Mouse (Mus musculus): ENCODE results near the gene Angptl1. TPM values are rescaled to one million over a fixed set of nuclear protein-coding genes. Genes with fewer than 3 reads are reported as not detected.

Gene Angptl1
- total RNA-seq, 2 experiments from 2014 or later, result 1.2 to 1.3 TPM

DNA sequence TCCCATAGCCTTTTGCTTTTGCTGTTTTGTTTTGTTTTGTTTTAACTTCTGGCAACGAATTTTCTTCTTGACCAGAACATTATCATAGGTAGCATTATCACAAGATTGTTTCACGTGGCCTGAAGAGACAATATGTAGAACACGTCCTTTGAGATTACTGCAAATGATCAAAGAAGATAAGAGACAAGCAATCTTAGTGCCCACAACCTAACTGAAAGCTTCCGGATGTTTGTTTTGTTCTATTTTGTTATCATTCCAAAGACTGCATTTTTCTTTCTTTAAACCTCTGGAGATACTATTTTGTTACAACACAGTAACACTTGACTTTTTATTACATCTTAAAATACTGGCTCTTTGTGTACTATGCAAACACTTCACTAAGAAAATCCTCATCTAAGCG lies 31.7 kb downstream of the Angptl1 start:
- DNase-seq (ENCODE audit: low spot score in 2 of 2), result no peak

DNA sequence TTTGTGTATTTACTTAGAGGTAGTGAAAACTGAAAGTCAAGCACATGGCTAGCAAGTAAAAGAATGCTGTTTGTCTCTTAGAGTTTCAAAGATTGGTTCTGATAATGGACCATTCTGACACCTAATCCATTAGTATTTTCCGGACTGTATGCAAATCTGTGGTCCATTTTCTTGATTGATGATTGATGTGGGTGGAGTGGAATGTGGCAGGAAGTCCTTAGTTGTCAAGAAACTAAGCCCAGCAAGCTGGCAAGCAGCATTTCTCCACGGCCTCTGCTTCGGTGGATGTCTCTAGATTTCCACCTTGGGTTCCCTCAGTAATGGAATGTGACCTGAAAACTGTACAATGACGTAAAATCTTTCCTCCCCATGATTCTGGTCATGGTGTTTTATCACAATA lies 32.3 kb downstream of the Angptl1 start:
- DNase-seq (ENCODE audit: low spot score in 2 of 2), result no peak

DNA sequence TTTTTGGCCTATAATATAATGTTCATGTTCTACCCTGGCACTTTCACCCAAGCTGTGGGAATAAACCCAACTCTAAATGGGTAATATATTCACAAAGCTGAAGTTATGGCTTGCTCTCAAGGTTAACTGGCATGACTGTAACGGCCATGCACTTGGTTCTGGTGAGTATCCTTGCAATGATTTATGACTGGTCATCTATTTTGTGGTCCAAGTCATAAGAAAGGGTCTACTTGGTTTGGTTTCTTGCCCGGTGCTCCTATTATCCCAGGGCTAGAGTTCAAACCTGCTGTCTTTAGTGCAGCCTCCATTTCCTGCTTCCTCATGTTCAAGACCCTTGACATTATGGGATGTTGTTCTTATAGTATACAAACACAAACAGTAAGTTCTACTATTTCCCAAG lies 46.4 kb downstream of the Angptl1 start:
- no peak for DNase-seq (ENCODE audit: low spot score in 2 of 2)

DNA sequence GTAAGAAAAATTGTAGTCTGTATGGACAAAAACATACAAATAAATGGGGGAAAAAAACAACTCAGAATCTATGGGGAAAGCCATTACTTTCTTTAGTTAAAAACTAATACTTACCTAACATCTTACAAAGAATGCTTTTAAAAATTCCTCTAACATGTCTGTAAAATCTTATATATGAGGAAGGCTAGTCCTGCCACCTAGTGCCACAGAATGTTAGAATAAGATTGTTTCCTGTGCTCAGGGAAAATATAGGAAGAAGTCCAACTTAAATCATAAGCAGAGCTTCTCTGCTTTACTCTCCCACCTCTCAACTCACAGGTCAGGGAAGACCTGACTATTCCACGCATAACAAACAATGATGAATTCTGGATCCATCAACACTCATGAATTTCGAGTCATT lies 47.5 kb downstream of the Angptl1 start:
- DNase-seq (ENCODE audit: low spot score in 2 of 2), result no peak

DNA sequence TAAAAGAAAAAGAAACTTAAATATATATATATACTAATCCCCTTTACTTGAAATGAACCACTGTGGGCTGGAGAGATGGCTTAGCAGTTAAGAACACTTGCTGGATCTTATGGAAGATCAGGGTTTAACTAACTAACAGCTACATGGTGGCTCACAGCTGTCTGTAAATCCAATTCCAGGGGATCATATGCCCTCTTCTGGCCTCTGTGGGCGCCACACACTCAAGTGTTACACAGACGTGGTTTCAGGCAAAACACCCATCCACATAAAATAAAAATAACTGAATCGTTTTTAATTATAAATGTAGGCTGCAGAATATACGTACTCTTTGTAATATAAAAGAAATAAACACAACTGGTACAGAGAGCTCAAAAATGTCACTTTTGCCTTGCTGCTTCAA lies 50.5 kb downstream of the Angptl1 start:
- no peak for DNase-seq (ENCODE audit: low spot score in 2 of 2)

DNA sequence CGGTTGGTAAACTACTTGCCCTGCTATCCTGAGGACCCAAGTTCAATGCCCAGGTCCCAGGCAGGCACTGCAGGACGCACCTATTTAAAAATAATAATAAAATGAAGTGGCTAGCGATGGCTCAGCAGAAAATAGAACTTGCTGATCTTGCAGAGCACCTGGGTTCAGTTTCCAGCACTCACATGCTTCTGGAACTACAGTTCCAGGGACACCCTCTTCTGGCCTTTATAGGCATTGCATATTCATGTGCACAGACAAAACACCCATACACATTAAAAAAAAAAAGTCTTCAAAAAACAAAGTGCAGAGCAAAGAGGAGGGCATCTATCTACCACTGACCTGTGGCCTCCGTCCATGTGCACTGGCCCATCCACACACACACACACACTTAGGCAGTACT lies 53.2 kb downstream of the Angptl1 start:
- DNase-seq (ENCODE audit: low spot score in 2 of 2), result no peak

DNA sequence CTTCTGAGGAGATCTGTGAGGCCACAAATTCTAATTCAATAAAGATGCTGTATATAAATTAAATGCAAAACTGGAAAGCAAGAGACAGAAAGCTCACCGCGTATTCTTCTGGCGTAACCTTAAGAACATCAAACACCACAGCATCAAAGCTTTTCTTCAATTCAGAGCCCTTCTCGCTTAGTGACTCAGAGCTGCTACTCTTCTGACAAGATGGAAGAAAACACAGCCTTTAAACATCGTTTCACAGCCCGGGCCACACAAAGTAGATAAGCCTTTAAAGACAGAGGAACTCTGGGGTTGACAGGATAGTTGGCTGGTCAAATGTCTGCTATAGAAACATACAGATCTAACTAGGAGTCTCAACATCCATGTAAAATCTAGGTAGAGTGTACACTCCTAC lies 63.3 kb downstream of the Angptl1 start:
- no peak for DNase-seq (ENCODE audit: low spot score in 2 of 2)

DNA sequence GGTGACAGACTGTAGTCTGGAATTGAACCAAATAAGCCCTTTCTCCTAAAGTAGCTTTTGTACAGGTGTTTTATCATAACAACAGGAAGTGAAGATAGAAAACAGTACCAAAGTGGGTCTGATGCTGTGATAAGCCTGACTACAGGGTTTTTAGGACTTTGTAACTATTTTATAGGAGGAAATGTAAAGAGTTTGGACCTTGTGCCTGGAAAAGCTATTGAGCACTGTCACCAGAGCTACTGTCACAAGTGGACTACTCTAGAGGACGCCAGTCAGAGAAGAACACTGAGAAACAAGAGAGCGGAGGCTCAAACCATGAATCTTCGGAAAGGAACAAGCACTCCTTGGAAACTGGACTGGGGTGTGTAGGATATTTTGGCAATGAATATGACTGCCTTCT lies 65.5 kb downstream of the Angptl1 start:
- DNase-seq (ENCODE audit: low spot score in 2 of 2), result no peak

DNA sequence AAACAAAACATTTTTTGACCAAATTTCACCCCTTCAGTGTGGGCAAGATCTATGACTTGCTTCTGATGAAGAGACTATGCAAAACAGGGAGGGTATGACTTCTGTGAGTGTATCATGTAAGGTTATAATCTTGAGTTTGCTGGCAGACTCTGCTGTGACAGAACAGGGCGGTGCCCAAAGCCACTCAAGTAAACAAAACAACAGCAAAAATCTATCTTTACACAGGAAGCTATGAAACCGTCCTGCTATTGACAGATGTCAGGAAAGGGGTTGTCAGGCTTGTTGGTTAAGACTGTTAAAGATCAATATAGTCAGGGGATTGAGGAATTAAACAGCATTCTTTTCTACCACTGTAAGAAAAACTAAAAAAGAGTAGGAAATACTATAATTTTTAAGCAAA lies 67.3 kb downstream of the Angptl1 start:
- DNase-seq (ENCODE audit: low spot score in 2 of 2), result no peak

DNA sequence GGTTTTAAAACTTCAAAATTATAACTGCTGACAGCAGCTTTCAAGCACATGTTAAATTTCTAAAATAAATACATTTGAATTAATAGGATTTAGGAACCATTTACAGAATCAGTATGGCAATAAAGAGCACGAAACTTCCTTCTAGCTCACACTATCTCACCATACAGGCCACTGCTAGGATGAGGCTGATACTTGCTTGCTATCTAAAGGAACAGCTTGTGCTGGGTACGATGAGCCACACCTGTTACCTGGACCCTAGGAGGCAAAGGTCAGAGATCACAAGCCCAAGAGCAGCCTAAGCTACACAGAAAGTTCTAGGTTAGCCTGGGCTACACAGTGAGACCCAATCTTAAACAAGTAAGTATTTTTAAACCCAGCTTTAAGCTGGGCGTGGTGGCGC lies 70.9 kb downstream of the Angptl1 start:
- DNase-seq (ENCODE audit: low spot score in 2 of 2), result no peak

DNA sequence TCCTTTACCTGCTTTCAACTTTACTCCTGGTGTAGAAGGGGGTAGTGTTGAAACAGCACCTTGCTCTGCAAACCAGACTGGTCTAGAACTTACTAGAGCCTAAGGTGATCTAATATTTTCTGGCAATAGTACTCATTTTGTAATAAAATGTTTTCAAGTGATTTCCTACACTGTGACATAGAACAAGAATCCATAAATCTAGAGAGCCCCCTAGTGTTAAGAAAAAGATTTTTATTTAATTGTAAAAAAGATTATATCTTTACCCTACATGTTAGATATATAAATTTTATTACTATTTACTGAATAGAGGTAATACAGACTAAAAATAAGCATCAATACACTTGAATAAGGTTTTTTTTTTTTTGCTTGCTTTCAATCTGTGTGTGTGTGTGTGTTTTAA lies 71.5 kb downstream of the Angptl1 start:
- DNase-seq (ENCODE audit: low spot score in 2 of 2), result no peak

Other genes with a start within 250 kb of the Angptl1 start
- 1 to 10 TPM; 6.3 to 7.5 TPM for gene Tor3a, start 164.2 kb upstream of the Angptl1 start, total RNA-seq (2021)
- gene Fam20b, start 119.5 kb upstream of the Angptl1 start, total RNA-seq (2021), result 10 to 100 TPM; 78.2 to 80.1 TPM
- gene Ralgps2, start 101.1 kb downstream of the Angptl1 start, total RNA-seq (2021), result 10 to 100 TPM; 40.2 to 50.3 TPM

Data from left cerebral cortex, adult 18-20 months (tissue).